Mouse (Mus musculus) adrenal gland, adult 18-20 months (tissue): ENCODE data around the gene Cep41. TPM values are rescaled to one million over a fixed set of nuclear protein-coding genes. Genes with fewer than 3 reads are reported as not detected.

Experiments
- DNase-seq, 2 experiments: peaks; one replicate each; pipeline ENCODE4 v3.0.0; 2021 to 2022; ENCODE audit warnings: low spot score in 2 of 2
- total RNA-seq, 2 experiments: library from RNA; stranded (reverse); gene quantifications; 1 replicate in 1 of 2; 2 replicates in 1 of 2; pipeline ENCODE4 v1.2.3; 2021

Gene Cep41
- total RNA-seq, 2 experiments from 2014 or later: 6.1 to 7.3 TPM

DNA sequence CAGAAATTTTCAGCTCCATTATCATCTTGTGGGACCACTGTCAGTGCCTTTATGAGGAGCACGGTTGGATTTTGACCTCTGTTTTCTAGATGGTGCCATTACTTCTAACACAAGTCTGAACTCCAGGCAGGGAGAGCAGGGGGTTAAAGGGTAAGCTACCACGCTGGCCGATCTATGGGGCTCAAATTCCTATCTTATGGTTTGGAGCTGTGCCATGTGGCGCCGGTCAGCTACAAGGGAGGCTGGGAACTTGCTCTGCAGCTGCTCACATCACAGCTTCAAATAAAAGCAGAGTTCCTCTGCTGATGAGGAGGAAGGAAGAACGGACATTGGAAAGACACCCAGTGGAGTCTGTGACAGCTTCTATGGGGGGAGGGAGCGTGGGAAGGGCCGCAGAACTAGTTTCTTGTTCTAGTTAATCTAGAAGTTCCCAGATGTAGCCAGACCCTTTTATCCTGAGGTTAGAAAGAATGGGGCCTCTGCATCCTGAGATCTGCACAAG lies 58.1 kb downstream of the Cep41 start:
- no peak for DNase-seq

DNA sequence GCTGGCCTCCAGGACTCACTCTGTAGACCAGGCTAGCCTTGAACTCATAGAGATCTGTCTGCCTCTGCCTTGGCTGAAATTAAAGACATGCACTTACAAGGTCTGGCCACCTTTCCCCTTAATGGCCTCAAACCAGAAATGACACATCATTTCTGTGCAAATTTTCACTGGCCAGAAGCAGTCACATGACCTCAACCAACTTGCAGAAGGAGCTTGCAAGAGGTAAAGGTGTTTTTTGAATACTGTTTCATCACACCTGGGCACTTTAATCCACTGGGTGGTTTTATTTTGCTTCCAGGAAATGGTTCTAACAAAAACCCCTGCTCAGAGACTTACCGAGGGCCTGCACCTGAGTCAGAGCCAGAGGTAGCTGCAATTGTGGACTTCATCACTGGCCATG lies 63.6 kb downstream of the Cep41 start:
- DNase-seq: no peak

DNA sequence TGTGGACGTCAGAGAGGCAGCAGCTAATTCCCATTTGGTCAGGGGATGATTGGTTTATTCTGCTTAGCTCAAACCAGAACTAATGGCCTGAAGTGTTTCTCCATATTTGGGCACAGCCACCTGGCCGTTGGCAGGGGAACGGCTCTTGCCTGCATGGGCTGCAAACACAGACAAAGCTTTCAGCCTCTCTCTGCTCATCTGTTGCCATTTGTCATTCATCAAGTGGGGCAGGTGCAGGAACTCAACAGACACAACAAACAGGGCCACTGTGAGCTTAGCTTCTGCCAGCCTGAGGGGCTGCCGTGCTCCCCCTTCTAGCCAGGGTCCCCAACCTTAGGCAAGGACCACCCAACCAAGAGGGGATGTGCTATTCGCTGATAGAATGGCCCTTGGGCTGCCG lies 65.4 kb downstream of the Cep41 start:
- no peak for DNase-seq

DNA sequence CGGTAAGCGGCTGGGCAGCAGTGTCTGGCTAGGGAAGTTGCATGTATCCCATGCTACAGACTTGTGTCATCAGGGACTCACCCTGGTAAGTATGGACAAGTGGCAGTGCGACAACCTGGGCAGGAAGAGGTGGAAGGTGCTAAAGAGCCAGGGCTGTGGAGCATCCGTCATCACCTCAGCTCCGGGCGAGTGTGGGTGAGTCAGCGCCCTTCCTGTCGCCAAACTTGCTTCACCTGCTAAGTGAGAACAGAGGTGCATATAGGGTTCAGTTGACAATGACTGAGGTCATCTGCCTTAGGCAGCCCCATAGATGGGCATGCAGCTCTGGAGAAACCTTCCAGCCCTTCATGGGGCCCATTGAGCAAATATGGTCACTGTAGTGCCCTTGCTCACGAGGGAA lies 68.8 kb downstream of the Cep41 start:
- DNase-seq: peak in 1 of 2 experiments; percentile 10

DNA sequence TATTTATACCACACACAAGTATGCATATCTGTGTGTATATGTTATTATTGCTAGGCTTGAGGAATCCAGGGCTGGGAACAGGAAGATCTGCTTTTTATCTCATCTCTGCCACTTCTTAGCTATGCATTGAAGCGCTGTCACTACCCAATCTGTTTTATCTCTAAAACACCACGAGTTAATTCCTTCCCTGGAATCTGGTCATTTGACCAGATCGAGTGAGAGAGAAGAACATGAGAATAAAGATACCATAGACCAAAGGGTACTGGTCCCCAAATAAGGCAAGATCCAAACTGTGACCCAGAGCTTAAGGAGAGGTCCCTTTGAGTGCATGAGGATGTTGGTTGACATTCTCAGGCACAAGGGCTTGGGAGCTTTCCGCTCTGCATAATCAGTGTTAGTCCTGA lies 71.6 kb downstream of the Cep41 start:
- no peak for DNase-seq

DNA sequence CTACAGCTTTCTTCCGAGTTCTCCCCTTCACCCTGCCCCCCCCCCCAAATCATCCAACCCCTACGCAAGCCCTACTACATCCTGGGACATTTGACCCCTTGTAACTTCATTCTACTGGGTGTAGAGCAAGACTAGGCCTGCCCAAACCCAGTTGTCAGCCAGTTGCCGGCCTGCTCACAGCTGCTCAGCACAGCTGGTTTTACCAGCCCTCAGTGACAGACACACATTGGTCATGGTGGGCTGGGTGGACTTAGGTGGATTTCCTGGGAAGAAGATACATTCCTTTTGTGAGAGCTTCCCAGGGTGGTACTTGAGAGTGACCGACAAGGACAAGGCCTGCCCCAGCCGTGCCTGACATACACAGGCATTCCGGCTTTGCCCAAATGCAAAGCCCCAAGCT lies 72.6 kb downstream of the Cep41 start:
- no peak for DNase-seq

DNA sequence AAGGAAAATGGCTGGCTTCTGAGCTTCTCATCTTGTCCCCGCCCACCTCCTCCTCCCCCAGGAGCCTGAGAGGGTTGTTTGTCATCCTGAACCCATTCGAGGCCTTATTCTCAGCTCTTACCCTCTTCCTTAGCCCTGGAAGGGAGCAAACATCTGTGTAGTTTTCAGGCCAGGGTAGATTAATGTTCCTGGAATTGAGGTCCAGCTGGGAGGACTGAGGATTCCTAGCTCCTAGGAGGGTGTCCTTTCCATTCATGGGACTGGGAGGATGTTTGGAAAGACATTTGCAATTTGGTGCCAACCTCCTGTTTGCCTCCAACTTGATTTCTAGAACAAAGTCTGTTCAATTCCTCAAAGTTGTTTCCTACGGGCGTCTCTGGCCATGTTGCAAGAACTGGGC lies 73.0 kb downstream of the Cep41 start:
- DNase-seq: no peak

DNA sequence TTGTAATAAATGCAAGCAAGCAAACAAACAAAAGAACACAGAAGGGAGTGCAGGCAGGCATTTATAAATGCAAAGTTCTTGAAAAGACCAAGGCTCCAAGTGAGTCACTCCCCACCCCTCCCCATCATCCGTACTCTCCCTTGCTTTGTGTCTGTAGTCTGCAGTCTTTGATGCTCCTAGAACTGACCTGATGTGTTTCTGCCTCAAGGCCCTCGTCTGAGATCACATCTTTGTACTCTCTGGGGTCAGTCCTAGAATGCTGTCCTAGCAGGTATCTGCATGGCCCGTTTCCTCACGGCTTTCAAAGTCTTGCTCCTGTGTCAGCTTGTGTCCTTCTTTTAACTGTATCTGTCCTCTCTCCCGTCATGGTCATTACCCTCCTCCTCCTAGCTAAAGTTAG lies 73.9 kb downstream of the Cep41 start:
- DNase-seq: peak in 1 of 2 experiments; percentile 12

DNA sequence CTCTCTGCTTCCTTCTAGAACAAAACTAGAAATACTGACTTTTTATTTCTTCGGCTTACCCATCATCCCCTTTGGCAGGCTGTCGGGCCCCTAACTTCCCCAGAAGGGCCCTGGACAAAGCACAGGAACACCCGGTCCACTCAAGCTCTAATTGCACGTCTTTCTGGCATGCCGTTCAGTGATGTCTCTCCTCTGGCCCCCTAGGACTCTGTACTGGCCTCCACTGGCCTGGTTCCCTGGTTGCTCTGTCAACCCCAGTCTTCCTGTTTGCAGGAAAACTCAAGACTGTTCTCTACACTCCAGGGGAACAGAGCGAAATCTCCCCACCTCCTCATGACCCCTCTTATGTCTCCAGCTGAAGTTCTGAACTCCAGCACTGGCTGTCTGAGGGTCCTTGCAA lies 74.8 kb downstream of the Cep41 start:
- peak in 1 of 2 experiments; percentile 12 for DNase-seq

DNA sequence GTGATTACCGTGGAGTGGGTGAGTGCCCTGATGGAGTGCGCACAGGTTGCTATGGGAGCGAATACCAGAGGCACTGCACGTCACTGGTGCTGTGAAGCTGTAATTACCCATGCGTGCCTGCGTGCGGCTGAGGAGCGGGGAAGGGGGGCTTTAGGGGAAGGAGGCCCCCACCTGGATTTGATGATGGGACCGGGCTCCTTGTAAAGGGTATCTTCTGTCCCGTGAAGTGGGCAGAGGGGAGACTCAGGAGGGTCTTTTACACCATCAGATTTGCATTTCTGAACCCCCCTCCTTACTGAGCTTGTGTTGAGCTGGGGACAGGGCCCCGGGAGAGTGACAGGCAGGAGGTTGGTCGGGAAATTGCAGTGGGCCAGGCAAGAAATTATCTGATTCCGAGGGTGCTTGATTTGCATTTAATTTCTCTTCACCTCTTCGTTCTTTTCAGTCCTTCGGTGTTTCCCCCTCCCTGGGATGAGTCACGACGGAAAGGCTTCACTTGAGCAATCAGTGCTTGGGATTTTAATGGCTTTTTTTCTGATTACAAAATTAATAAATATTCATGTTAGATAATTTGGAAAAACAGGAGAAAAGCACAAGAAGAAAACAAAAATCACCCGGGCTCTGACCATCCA lies 75.5 kb downstream of the Cep41 start:
- DNase-seq: peak in 1 of 2 experiments; percentile 21

DNA sequence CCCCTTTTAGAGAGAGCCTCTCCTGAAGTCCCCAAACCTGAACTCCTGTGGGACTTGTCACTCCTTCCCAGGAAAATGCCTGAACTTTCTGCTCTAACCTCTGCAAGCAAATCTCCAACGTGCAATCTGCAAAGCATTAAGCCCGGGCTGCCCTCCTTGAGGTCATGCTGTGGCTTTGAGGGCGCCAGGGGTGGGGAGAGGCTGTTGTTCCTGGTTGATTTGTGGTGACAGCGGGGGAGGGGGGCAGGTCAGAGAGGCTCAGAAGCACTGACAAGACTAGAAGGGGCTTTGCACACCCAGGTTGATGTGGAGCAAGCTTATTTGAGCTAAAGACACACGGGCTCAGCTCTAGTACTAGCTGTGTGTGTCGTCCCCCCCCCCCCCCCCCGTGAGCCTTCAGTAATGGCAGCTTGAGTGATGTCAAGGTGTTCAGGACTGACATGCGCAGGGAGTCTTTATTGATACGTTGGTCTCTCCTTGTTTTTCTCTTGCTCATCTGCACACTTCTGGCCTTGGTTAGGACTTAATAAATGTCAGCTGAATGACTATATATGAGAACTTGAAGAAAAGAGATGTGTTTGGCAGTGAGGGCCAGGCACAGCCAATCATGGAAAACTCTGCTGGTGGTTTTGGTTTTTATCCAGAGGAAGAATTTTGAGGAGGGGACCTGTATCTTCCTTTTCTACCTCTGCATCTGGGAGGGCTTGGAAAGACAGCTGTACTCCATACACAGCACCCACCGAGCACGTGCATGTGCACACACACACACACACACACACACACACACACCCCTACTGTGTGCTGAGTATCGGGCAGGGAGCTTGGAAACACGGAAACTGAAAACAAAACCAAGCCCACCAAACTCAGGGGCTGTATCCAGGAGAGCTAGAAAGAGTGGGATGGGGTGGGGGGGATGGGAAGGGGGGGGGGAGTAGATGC lies 76.3 kb downstream of the Cep41 start:
- peak in 1 of 2 experiments; percentile 26 for DNase-seq

DNA sequence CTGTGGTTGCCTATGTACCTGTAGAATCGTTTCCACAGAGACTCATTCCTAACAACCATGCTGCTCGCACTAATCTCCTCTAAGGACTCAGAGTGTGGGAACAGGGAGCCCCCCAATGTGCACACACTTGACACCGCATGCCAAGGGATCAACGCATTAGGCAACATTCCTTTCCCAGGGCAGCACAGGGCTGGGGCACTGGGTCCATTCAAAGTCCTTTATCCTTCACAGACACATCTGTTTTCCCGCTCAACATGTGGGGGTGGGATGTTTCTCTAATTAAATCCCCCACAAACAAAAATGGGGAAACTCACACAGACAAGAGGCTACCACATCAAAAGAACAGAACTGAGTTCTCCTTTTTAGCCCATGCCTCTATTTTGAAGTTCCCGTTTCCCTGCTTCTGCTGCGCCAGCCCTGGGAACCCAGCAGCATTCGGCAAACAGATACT lies 77.0 kb downstream of the Cep41 start:
- peak in 1 of 2 experiments; percentile 14 for DNase-seq

DNA sequence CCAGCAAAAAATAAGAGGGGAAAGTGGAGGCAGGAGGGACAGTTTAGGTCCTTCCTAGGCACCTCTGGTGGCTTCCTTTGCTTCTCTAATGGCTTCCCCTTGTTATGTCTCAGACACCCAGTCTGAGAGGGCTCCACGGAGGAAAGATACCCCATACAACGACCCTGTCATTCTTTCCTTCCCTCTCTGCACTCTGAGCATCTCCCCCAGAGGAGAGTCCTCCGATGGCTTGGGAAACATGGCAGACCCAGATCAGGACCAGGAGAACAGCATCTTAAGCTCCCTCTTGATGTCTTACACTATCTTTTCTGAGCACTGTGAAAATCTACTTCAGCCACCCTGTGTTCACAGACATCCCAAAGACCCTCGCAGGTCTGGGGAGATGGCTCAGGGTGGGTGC lies 77.8 kb downstream of the Cep41 start:
- no peak for DNase-seq

DNA sequence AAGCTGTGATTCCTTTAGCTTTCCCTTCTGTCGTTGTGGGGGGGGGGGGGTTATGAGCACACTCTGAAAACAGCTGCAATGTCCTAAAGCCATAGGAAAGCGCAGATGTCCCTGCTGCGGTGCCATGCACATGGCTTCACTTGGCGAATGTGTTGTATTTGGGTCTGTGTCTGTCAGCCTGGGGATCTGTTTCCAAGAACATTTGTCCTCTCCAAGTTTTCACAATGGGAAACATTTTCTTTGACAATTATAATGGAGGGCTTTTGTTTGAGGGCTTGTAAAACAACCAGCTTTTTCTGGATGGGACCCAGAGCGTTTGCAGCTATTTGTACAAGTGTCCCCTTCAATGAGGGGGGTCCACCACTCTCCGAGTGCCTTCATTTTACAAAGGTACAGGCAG lies 79.3 kb downstream of the Cep41 start:
- DNase-seq: no peak

DNA sequence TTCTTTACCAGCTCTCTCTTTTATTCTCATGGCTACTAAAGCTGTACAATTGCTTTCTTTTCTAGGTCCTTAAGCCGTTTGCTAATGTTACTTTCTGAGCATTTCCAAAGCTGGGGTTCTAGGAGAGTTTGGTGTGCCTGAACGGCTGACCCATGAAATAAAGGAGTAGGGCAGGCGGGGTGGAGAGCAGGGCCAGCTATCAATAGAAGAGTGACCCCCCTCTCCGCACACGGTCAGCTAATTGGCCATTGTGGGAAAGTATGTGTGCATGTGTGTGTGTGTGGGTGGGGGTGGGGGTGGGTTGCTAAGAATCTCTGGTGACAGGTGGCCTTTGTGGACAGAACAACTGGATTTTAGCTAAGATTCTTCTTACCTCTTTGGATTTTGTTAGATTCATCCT lies 82.3 kb downstream of the Cep41 start:
- peak in 1 of 2 experiments; percentile 4 for DNase-seq

DNA sequence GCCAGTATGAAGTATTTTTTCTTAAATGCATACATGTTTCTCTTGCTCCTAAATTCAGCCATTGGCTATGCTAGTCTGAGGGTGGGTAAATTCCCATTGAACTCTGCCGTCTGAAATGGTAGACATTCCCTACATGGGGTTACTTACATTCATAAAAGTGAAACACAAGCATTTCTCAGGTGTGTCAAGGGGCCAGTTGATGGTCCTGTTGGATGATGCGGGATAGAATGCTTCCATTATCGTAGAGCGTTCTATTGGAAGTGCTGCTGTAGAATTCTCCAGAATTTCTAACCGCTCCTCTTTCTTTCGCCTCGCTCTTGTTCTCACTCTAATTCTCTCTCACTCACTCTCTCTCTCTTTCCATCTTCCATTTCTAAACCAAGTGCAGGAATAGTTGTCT lies 82.8 kb downstream of the Cep41 start, which contains the start of gene Cpa5:
TSS of gene Cpa5 (plus strand) at position 301 of the 400 bp plus-strand sequence.
- DNase-seq: no peak

DNA sequence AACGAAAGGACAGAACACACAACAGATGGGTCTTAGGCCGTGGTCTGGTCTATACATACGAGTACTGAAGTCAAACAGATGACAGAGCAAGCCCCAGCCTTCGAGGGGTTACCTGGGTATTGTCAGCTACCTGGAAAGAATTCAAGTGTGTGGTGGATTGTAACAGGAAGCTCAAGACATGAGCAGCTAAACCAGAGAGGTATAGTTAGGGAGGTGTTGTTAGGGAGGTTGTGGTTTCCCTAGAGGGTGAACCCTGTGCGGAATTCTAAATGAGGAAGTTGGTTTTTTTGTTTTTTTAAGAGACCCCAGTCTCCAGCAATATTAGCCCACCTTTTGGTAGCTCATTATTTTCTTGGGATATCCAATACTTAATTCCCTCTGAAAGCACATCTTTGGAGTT lies 87.9 kb downstream of the Cep41 start:
- DNase-seq: no peak

DNA sequence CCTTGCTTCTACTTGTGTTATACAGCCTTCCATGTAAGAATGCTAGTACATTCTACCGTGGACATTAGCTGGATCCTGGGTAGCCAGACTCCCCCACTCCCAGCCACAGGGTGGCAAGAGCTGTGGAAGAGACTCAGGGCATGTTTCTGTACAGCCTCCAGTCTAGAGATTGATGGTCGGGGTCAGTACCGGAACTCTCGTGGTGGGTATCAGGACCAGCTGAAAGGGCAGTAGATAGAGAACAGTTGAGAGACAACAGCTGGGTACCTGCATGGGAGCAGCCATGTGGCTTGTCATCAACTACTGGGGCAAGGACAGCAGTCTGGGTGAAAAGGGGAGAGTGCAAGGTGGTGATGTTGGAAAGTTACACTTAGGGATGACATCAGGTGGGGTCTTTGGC lies 88.4 kb downstream of the Cep41 start:
- peak in 1 of 2 experiments; percentile 14 for DNase-seq

DNA sequence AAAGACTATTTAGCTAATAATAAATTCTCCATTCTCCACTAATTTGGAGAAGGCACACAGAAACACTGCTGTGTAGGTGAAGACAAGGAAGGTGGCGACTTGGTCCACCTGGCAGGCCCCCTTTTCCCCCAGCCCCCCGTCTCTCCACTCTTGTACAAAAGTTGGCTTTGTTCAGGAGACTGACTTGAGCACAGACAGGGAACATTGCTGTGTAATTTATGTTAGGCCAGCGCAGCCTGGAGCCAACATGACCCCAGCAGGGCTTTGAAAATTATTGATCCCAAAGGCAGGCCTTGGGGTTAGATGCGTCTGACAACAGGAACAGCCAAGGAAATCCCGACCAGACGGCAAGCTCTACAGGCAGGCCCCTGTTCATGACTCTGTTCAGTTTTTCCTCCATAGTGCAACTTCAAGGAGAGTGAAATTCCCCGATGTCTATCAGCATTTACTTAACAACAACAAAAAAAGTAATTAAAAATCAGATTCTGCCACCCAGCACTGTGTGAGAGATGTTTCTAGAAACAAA lies 89.1 kb downstream of the Cep41 start:
- peak in 1 of 2 experiments; percentile 10 for DNase-seq
